Mouse (Mus musculus) MEL (cell line): Measurements from ENCODE around the gene Gemin7.

Experiments used
- CTCF ChIP-seq, 3 experiments: IDR thresholded peaks in 2 of 3; conservative IDR thresholded peaks in 1 of 3; 2 replicates each; pipeline ENCODE4 v1.5.1; 2011 to 2012; ENCODE audit warnings: low read length in 3 of 3, low read depth in 2 of 3, mild to moderate bottlenecking in 2 of 3, improper control_type of control experiment in 1 of 3, inconsistent platforms in 1 of 3, mixed read lengths in 1 of 3, moderate library complexity in 1 of 3; ENCODE audit not compliant: control insufficient read depth in 1 of 3, insufficient read depth in 1 of 3, poor library complexity in 1 of 3, severe bottlenecking in 1 of 3
- ELF1 ChIP-seq: IDR thresholded peaks from 2 replicates; pipeline ENCODE4 v1.6.1; 2014; ENCODE audit warnings: low read depth, mild to moderate bottlenecking, inconsistent platforms, low read length, improper control_type of control experiment, moderate library complexity
- EP300 ChIP-seq, 2 experiments: IDR thresholded peaks; 2 replicates each; pipeline ENCODE4 v1.6.1; 2011; ENCODE audit warnings: improper control_type of control experiment in 2 of 2, low read length in 2 of 2, low read depth in 1 of 2, mild to moderate bottlenecking in 1 of 2
- ETS1 ChIP-seq: IDR thresholded peaks from 2 replicates; pipeline ENCODE4 v1.6.1; 2012; ENCODE audit warnings: low read depth, mild to moderate bottlenecking, inconsistent platforms, low read length, improper control_type of control experiment, moderate library complexity
- GABPA ChIP-seq: IDR thresholded peaks from 2 replicates; pipeline ENCODE4 v1.6.1; 2012; ENCODE audit warnings: low read depth, mild to moderate bottlenecking, inconsistent platforms, low read length, improper control_type of control experiment, moderate library complexity
- MAZ ChIP-seq: IDR thresholded peaks from 2 replicates; pipeline ENCODE4 v1.6.1; 2012; ENCODE audit warnings: low read depth, mild to moderate bottlenecking, inconsistent platforms, low read length, improper control_type of control experiment
- MYC ChIP-seq: IDR thresholded peaks from 2 replicates; pipeline ENCODE4 v1.6.1; 2011; ENCODE audit warnings: low read depth, mild to moderate bottlenecking, low read length, improper control_type of control experiment, moderate library complexity
- POLR2A ChIP-seq, 2 experiments: IDR thresholded peaks; 2 replicates each; pipeline ENCODE4 v1.6.1; 2011 to 2012; ENCODE audit warnings: low read length in 2 of 2, mild to moderate bottlenecking in 2 of 2, control low read depth in 1 of 2, improper control_type of control experiment in 1 of 2, low read depth in 1 of 2, moderate library complexity in 1 of 2; ENCODE audit not compliant: control insufficient read depth in 1 of 2, insufficient read depth in 1 of 2, poor library complexity in 1 of 2
- RAD21 ChIP-seq: IDR thresholded peaks from 2 replicates; pipeline ENCODE4 v1.6.1; 2011; ENCODE audit warnings: mild to moderate bottlenecking, low read depth, low read length, improper control_type of control experiment
- USF1 ChIP-seq: IDR thresholded peaks from 2 replicates; pipeline ENCODE4 v1.6.1; 2014; ENCODE audit warnings: low read depth, mild to moderate bottlenecking, inconsistent platforms, low read length, improper control_type of control experiment, moderate library complexity
- ZMIZ1 ChIP-seq: IDR thresholded peaks from 2 replicates; pipeline ENCODE4 v1.6.1; 2012; ENCODE audit warnings: low read depth, mild to moderate bottlenecking, inconsistent platforms, low read length, improper control_type of control experiment, moderate library complexity
- ZNF384 ChIP-seq: IDR thresholded peaks from 2 replicates; pipeline ENCODE4 v1.6.1; 2012; ENCODE audit warnings: low read depth, mild to moderate bottlenecking, inconsistent platforms, low read length, improper control_type of control experiment

DNA sequence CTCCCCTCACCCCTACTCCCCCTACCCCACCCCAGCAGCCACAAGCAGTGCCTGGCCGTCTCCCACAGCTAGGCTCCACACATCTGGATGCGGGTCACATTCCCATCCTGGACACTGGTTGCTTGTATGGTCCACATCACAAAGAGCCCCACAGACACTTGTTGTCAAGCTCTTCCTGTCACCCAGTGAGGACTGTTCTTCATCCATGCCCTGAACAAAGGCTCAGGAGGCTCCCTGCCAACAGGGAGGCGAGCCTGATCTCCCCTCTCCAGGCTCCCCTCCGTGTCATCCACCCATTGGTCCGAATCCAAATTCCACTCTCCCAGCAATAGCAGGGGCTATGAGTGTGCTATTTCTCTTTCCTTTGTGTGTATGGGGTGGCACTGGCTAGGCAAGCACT is 23.2 kb upstream of the Gemin7 start:
- TF ChIP-seq CTCF (IDR thresholded peaks at IDR 0.05 in 2 of 3, conservative IDR thresholded peaks at IDR 0.05 in 1 of 3; ENCODE audit: control insufficient read depth in 1 of 3, insufficient read depth in 1 of 3, low read depth in 2 of 3, low read length in 3 of 3, poor library complexity in 1 of 3, severe bottlenecking in 1 of 3) (no peak), ELF1 (no peak), EP300 (IDR thresholded peaks at IDR 0.05; ENCODE audit: low read depth in 1 of 2, low read length in 2 of 2) (no peak), USF1 (no peak), ZMIZ1 (no peak), POLR2A (IDR thresholded peaks at IDR 0.05; ENCODE audit: control insufficient read depth in 1 of 2, insufficient read depth in 1 of 2, low read depth in 1 of 2, low read length in 2 of 2, poor library complexity in 1 of 2) (no peak), GABPA (no peak), MAZ (no peak), RAD21 (no peak), ZNF384 (no peak), ETS1 (no peak), MYC (no peak)
